ENCODE assay signal across 8 mouse cellular contexts in genomic region chr5:93093638-93094527, GRCm38 (mm10). TPM values are rescaled to one million over a fixed set of nuclear protein-coding genes. Genes with fewer than 3 reads are reported as not detected.
DNase-seq lines count a peak whose midpoint lies in the region; ATAC-seq and TF ChIP-seq lines count a peak whose summit lies in the region.

No protein-coding gene starts in this region.

- H3K27me3 ChIP-seq in kidney, embryonic 15.5 days, result no peaks in the 10 kb centered on the region
- peaks cover 17% of the 10 kb centered on the region; the same call in 1 of the 2 replicates for H3K27me3 ChIP-seq in liver, embryonic 15.5 days
- H3K27me3 ChIP-seq in thymus, adult 2 months (ENCODE audit: control insufficient read depth, insufficient read depth, low read length), result no peaks in the 10 kb centered on the region

- under 1% methylated on average over 50 of the region's 50 CpGs for WGBS in kidney, embryonic 15.5 days
- under 1% methylated on average over 50 of the region's 50 CpGs for WGBS in liver, embryonic 15.5 days (ENCODE audit: insufficient replicate concordance)
- WGBS in thymus, adult 2 months, result under 1% methylated on average over 50 of the region's 50 CpGs

- no peak for TF ChIP-seq POLR2A in thymus, adult 2 months (IDR thresholded peaks at IDR 0.05; ENCODE audit: control insufficient read depth, extremely low read depth, insufficient read depth, low read length, poor library complexity)

- H3K4me2 ChIP-seq in kidney, embryonic 15.5 days, result peak overlapping the region; percentile 94
- peak overlapping the region; percentile 89 for H3K4me2 ChIP-seq in liver, embryonic 15.5 days

- peak overlapping the region; percentile 81 for H3K9ac ChIP-seq in kidney, embryonic 15.5 days
- H3K9ac ChIP-seq in liver, embryonic 15.5 days, result peak overlapping the region; percentile 70

- H3K9me3 ChIP-seq in kidney, embryonic 15.5 days (replicated peaks), result no peaks in the 10 kb centered on the region
- H3K9me3 ChIP-seq in liver, embryonic 15.5 days (replicated peaks), result no peaks in the 10 kb centered on the region

- no peak for TF ChIP-seq CTCF in thymus, adult 2 months (IDR thresholded peaks at IDR 0.05; ENCODE audit: borderline replicate concordance, control insufficient read depth, extremely low read depth, insufficient read depth, low read length, poor library complexity)

- peak overlapping the region; percentile 86 for H3K4me3 ChIP-seq in kidney, embryonic 15.5 days (replicated peaks)
- H3K4me3 ChIP-seq in liver, embryonic 15.5 days (replicated peaks), result peak overlapping the region; percentile 72
- peak overlapping the region; percentile 68 for H3K4me3 ChIP-seq in thymus, adult 2 months (ENCODE audit: control insufficient read depth, insufficient read depth, low read length)

- H3K27ac ChIP-seq in kidney, embryonic 15.5 days, result peak overlapping the region; percentile 93
- H3K27ac ChIP-seq in liver, embryonic 15.5 days (replicated peaks), result peak overlapping the region; percentile 64
- H3K27ac ChIP-seq in thymus, adult 2 months (ENCODE audit: control insufficient read depth, insufficient read depth, low read length), result no peak overlapping the region

- peaks cover 61% of the 10 kb centered on the region for H3K4me1 ChIP-seq in kidney, embryonic 15.5 days
- peaks cover 40% of the 10 kb centered on the region for H3K4me1 ChIP-seq in liver, embryonic 15.5 days (replicated peaks)
- peaks cover 16% of the 10 kb centered on the region for H3K4me1 ChIP-seq in thymus, adult 2 months (replicated peaks; ENCODE audit: control insufficient read depth, insufficient read depth, low read length)

- ATAC-seq in kidney, embryonic 15.5 days (replicated peaks; ENCODE audit: low FRiP score), result peak; percentile 45
- ATAC-seq in liver, embryonic 15.5 days (ENCODE audit: insufficient read depth), result peak; percentile 35

- H3K36me3 ChIP-seq in kidney, embryonic 15.5 days, result no peaks in the 10 kb centered on the region
- H3K36me3 ChIP-seq in liver, embryonic 15.5 days (replicated peaks), result no peaks in the 10 kb centered on the region
- no peaks in the 10 kb centered on the region for H3K36me3 ChIP-seq in thymus, adult 2 months (ENCODE audit: control insufficient read depth, insufficient read depth, low read length)

- DNase-seq in spleen, adult 18-20 months, result peak; percentile 33 to 53
- no peak for DNase-seq in spleen, adult 12 weeks (ENCODE audit: low spot score)
- peak; percentile 63 for DNase-seq in cerebellum, adult 9-11 months
- peak; percentile 24 to 45 for DNase-seq in gastrocnemius, postnatal 4 days (ENCODE audit: low spot score in 2 of 2)
- peak; percentile 71 for DNase-seq in neural tube, embryonic 10.5 days (ENCODE audit: extremely low spot score, low spot score)
- DNase-seq in thymus, adult 2 months, result peak; percentile 56

RNA-seq across cellular contexts. Expression of gene Sept11, which starts 0.6 kb away (rescaled TPM):
- 100 to 1,000 TPM; 246 to 256 TPM for total RNA-seq in gastrocnemius, postnatal 4 days (2021)
- polyA plus RNA-seq in kidney, embryonic 15.5 days (2015; fragmentation: Nextera tagmentation; extraction: Ambion mirVana), result 221 and 222 TPM in 2 replicates
- 20.6 and 22.9 TPM in 2 replicates for polyA plus RNA-seq in liver, embryonic 15.5 days (2015; fragmentation: Nextera tagmentation; extraction: Ambion mirVana)
- polyA plus RNA-seq in thymus, adult 2 months (2012; rRNA removed), result 39.0 and 48.9 TPM in 2 replicates

RNA-seq across cellular contexts. Expression of gene Sowahb, which starts 49.1 kb away (rescaled TPM):
- under 1 TPM in 1 of 2 experiments, not detected in 1; 0.07 TPM for total RNA-seq in gastrocnemius, postnatal 4 days (2021)
- polyA plus RNA-seq in kidney, embryonic 15.5 days (2015; fragmentation: Nextera tagmentation; extraction: Ambion mirVana), result 1.4 and 1.5 TPM in 2 replicates
- polyA plus RNA-seq in liver, embryonic 15.5 days (2015; fragmentation: Nextera tagmentation; extraction: Ambion mirVana), result 1.1 and 1.4 TPM in 2 replicates
- 0.65 and 0.82 TPM in 2 replicates for polyA plus RNA-seq in thymus, adult 2 months (2012; rRNA removed)
